Mouse (Mus musculus) stomach, postnatal 0 days (tissue): ENCODE data around the gene Myh8.

Source experiments
- CTCF ChIP-seq: IDR thresholded peaks from 2 replicates; pipeline ENCODE4 v1.5.1; 2016; ENCODE audit warnings: antibody characterized with exemption, low read depth, mild to moderate bottlenecking, moderate library complexity
- EP300 ChIP-seq: optimal IDR thresholded peaks from 2 replicates; pipeline ENCODE3; 2016; ENCODE audit warnings: antibody characterized with exemption

DNA sequence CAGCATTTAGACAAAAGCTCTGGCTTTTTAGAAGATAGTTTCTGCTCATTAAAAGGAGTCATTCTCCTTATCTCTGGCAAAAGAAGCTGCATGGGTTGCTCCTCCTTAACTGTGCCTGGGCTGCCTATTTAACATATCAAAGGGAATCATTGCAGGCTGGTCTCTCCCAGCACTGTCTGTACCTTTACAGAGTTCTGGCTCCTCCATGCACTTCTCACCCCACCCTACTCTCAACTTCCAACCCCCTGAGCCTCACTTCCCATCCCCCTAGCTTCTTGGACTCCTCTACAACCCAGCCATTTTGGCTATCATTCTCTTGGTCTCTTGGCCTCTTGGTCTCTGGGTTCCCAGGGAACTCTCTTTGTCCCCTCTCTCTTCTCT lies 68.9 kb downstream of the Myh8 start:
- TF ChIP-seq CTCF (no peak), EP300 (no peak)
